Mouse (Mus musculus) urinary bladder, postnatal 10 days (tissue): ENCODE measurements around the gene Atp5c1.

Experiments used
- DNase-seq: peaks from one replicate; pipeline ENCODE4 v3.0.0; 2022; ENCODE audit warnings: low spot score

The Atp5c1 gene

DNA sequence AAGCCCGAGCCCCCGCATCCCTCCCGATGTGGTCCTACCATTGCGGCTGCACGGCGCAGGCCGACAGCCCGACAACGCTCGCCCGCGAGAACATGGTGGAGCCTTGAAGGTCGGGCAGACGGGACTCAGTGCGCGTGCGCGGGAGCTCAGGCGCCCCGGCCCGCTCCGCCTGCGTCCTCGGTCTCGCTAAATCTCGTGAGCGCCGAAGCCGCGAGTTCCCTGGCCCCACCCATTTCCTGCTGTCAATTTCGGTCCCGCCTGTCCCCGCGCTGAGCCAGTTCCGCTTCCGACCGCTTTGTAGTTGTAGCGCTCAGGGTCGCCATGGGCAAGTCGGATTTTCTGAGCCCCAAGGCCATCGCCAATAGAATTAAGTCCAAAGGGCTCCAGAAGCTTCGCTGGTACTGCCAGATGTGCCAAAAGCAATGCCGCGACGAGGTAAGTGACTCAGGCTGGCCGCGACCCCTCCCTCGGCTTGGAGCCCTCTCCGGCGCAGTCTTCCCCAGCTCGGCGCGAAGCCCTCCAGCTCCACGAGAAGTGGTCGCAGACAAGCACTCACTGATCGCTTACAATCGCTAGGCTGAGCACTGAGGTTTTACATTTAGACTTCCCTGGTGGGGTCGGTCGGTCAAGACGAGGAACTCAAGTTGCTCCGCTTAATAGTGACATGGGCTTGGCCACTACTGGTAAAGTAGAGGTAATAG is at the start of gene Atp5c1, which contains the start of gene Kin:
TSS of gene Atp5c1 (minus strand) at position 201 of the 701 bp plus-strand sequence.
TSS of gene Kin (plus strand) at position 284 of the 701 bp plus-strand sequence.
- DNase-seq = peak; percentile 88

DNA sequence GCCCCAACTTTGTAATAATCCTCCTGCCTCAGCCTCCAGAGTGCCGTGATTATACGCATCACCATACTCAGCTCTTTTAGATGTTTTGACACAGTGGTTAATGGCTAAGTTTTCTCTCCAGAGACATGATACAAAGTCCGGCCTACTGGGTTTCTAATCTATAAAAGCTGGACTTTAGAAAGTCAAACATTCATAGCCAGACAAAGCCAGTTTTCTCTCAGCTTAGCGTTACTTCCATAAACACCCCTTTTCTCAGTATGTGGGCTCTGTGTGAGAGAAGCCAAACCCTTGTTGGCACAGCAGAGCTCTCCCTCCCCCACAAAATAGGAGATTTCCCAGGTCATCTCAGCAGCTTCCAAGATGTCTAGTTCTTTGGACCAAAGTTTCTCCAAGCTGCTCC is 48.3 kb upstream of the Atp5c1 start:
- no peak for DNase-seq

DNA sequence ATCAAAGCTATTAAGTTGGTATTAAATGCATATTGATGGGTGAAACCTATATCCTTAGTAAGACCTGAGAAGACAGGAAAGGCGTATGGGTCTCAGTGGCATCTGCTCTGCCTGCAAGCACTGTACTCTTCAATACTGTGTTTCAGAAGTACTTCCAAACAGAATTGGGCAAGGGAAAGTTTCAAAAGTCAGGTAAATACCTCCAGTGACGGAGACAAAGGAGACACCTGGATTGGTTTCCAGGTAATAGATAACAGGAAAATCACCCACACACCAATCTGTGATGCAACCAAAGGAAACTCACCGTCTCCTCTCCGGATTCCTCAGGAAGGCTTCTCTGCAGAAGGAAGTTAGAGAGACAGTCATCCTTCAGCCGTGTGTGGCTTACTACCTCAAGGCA is 47.2 kb upstream of the Atp5c1 start:
- DNase-seq = no peak

DNA sequence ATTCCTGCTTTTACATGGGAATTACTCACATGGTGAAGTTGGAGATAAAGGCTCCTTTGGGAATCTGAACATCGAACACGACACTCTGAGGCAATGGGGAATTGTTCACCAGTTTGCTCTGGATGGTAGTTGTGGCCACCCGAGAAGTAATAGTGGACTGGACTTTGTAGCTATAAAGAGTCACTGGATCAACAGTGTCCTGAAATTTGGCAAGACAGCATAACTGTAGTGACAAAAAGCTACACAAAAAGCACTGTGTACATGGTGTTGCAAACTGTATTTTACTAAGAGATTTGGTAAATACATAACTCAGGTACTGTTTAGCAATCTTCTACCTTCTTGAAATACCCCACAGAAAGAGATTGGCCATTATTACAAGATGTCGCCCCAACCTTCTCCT is 45.8 kb upstream of the Atp5c1 start:
- DNase-seq = no peak

DNA sequence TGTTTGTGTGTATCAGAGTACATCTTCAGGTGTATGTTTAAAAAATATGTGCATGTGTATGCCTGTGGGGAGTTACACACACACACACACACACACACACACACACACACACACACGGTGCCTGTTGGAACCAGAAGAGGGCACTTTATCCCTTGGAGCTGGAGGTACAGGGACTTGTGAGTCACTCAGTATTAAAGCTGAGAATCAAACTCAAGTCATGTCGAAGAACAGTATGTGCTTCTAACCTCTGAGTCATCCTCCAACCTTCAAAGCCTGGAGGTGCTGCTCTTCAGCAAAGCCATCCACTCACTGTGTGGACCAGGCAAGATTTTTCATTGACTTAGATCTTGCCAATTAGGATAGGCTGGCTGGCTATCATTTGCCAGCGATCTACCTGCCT is 41.5 kb upstream of the Atp5c1 start:
- DNase-seq = no peak

DNA sequence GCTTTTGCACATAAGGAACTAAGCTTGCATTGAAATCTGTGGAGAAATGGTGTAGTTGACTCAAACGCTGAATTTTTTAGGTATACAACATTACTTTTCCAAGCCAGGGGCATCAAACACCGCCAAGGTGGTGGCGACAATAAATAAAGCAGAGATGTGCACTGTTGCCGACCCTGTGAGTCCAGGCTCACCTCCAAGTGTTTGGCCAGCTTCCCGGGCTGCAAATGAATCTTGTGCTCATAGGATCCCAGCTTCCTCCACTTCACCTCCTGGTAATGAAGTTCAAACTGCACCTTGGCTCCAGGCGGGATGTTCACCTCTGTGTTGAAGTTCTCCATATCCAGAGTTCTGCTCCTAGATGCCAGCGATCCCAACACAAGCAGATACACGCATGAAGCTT is 39.0 kb upstream of the Atp5c1 start:
- no peak for DNase-seq

DNA sequence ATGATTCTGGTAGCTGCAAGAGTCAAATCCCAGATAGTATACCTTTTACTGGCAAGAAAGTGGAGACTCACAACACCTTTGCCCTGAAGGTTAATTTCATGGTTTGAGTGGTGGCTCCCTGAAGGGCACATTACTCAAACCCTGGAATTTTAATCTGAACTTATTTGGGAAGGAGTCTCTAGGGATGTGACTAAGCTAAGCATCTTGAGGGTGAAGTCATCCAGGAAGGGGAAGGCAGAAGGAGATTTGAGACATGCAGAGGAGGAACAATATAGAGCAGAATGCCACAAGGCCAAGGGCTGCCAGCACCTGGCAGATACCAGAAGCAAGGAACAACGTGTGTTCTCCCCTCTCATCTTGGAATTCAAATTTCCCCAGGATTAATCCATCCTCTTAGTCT is 38.4 kb upstream of the Atp5c1 start:
- no peak for DNase-seq

DNA sequence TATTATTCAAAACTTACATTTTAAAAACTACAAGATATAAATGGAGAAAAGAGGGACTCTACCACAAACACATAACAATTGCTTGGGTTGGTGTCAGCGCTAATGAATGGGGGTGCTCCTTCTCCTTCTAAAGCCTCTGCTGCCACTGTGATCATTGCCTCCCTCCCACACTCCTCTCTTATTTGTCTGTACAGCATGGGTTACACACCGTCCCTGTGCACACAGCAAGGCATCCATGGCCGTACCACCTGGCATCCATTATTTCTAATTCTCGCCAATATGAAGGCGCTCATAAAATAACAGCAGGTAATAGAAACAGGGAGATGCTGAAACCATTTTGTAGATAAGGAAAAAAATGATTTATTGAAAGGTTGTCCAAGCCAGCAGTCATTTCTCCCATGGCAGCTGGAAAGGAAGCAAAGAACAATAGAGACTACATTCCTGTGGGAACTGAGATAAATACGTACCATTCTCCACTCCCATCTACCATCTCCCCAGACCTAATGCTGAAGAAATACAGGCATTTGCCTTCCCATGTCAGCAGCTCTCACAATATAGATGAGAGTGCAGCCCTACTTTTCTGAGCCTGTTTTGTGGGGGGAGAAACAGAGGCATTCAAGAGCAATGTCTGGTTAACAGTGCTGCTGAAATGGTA is 28.4 kb upstream of the Atp5c1 start:
- no peak for DNase-seq

DNA sequence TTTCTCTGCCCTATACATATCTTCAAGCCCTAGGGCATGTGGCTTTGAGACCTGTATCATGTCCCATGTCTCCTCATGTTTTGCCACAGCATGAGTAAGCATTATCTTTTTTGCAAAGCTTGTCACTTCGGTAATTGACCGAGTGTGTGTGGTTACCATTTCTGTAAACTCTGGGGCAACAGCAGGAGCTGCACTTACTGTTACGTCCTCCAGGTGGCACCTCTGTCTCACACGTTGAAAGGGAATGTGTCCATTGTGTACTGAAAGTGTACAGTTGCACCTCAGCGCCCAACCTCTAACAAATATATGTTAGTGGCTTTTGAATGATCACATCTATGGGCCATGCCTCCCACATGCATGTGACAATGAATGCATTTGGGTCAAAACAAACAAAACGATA is 20.9 kb upstream of the Atp5c1 start:
- DNase-seq = no peak

DNA sequence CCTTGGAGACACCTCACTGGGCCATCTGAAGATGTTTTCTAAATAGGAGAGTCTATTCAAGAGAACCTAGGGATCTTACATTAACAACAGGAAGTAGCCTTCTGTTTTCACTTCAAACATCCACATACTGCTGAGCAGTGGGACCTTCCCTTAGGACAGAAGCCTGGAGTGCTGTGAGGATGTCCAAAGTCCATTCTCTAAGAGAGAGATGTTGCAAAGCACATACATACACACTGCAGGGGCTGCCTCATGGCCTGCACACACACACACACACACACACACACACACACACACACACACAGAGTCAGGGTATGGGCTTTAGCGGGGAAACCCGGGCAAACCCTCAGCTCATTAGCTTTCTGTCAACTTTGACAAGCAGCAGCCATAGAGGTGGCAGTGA is 20.2 kb upstream of the Atp5c1 start:
- no peak for DNase-seq

DNA sequence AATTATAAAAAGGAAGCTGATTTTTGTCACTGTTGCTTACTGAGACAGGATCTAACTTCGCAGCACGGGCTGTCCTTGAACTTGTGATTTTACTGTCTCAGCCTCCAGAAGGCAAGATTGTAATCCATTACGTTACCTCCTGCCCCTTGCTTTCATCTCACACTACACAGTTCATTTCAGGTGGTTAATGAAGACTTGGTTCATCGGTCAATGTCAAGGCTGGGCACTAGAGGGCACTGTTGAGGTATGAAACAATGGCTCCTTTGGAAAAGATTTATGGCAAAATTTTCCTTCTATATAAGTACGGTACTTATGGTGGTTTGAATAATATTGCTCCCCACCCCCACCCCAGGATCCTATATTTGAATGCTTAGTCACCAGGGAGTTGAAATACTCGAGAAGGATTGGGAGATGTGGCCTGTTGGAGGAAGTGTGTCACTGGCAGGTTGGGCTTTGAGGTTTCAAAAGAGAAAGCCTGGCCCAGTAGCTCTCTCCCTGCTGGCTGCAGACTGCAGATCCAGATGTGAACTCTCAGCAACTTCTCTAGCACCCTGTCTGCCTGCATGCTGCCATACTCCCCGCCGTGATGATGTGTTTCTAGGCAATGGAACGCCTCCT is 18.4 kb upstream of the Atp5c1 start:
- no peak for DNase-seq

DNA sequence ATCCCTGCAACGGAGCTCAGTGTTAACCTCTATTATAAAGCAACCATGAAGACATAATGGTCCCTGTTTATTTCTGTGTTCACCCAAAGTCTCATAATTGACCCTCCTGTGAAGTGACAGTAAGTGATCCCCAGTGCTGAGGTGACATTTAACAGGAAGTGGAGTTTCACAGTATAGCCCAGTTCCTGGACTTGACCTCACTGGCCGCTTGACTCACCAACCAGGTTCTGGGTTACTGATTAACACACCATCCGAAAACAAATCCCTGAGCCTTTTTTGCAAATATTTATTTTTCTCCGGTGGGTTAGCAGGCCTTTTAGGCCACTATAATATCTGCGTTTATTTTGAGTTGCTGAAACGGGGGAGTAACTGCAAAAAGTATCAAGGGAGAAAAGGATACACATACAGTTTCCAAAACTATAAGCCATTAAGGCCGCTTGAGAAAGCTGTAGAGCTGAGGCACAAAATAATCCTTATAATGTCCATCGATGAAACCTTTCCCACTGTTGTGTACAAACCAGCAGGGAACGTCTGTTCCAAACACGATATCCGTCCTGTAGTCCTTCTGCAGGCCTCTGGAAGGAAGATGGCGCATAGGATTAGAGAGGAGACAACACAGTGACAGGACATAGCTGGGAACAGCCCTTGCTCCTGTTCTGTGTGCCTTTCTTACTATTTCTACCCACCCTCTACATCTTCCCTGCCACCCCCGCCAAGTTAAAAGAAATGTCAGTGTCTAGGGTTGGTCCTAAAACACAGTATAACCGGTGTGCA is 14.2 kb upstream of the Atp5c1 start:
- no peak for DNase-seq

DNA sequence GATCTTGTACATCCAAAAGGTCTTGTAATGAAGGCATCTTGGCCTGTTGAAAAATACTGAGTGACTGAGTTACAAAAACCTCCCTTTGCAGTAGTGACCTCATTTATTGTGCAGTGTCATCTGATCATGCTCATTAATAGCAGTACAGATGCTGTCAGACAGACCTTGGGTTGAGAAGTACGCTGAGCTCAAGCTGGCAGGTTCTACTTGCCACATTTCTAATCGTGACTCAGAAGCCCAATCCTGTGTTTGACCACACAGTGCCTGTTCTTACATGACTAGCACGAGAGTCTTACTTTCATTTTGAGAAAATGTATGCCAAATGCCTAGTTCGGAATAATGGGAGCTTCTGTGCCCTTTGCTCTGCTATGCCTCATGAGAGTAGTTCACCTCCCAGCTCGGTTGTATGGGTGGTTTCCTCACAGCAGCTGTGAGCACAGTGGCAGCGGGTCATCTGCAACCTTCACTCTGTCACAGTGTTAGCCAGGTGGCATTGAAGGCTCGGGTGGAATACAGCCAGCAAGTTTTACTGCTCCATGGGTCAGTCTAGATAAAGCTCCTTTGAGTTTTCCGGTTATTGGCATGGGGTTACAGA is 7.0 kb upstream of the Atp5c1 start:
- DNase-seq = no peak

DNA sequence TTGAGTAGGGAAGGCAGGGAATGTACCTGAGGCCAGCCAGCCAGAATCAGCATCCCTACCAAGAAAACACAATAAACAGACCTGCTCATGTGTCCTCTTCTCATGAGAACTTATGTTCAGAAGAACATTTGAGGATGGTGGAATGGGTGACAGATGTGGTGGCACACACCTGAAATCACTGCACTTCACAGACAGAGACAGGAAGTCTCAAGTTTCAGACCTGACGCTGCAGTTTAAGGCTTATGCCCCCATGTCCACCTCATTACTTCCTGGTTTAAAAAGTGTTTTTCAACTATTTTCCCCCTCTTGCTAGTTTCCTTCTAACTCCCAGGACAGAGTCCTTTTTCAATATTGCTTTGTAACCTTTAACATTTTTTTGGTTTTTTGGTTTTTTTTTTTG is 2.4 kb upstream of the Atp5c1 start:
- DNase-seq = no peak

DNA sequence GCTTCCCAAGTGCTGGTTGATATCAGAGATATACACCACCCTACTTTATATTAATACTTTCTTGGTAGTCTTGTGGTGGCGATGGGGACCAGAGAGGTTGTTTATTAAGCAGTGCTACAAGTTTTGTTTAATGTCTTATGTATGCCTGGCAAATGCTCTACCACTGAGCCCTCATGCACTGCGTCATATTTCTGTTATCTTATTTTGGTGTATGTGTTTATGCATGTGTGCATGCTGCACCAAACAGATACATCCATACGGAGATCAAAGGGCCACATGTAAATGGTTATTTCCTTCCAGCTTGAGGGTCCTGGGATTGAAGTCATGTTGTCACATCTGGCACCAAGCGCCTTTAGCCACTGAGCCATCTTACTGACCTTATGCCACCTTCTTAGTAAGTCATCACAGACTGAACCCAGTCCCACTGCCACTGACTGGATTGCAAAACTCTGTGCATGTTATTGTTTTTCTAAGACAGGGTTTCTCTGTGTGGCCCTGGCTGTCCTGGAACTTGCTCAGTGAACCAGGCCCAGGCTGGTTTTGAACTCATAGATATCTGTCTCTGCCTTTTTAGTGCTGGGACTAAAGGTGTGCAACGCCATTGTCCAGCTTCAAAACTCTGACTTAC is 1.3 kb upstream of the Atp5c1 start:
- no peak for DNase-seq

DNA sequence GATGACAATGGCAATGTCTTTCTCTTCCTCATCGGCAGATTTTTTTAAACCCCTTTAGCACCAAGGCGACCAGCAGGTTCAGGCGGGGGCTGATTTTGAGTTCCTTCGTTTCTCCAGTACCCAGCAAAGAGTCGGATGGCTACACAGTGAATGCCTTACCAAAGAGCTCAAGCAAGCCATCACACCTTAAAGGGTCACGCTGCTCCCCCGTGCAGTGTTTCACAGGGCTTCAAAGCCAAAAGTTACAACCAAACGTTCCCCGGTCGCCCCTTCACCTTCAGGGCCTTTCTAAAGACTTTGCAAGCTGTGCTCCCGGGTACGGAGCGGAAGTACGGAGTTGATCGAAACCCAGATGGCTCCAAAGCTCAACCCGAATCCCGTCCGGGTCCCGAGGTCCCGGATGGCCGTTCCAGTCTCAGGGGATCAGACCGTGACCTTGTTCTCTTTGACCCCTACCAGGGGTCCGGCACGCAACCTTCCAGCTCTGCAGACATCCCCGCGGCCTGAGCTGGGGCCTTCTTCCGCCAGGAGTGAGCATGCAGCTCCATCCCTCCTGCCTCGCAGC is 483 bp downstream of the Atp5c1 start:
- DNase-seq = no peak

DNA sequence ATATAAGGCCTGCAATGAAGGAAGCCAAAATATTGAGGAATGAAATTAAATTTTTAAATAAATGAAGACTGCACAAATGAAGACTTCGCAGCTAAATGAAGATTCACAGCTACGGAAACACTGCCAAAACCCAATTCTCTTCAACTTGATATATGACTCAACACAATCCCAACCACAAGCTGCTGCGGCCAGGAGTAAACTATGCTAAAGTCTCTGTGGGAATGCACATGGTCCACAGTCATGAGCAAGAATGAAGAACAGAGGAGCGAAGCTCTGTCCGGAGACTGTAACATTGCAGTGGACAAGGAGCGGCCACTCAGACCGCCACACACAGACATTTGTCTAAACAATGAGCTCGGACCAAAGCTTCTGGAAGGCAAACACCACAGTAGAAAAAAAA is 3.6 kb downstream of the Atp5c1 start:
- no peak for DNase-seq

DNA sequence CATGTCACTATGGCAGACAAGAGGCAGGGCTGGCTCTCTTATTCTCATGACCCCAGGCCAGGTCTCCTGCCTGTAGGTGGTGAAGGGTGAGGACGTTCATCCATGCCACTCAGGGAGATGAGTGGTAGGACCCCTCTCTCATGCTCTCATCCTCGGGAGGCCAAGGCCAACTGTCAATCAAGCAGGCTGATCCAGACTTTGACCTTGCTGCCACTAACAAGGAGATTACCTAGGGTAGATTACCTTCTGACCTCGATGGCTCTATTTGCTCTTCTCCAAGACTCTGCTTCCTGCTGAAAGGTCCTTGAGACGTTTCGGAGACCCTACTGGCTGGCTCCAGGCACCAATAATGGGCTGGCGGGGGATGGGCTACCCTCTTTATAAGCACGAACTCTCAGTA is 5.8 kb downstream of the Atp5c1 start:
- DNase-seq = no peak

DNA sequence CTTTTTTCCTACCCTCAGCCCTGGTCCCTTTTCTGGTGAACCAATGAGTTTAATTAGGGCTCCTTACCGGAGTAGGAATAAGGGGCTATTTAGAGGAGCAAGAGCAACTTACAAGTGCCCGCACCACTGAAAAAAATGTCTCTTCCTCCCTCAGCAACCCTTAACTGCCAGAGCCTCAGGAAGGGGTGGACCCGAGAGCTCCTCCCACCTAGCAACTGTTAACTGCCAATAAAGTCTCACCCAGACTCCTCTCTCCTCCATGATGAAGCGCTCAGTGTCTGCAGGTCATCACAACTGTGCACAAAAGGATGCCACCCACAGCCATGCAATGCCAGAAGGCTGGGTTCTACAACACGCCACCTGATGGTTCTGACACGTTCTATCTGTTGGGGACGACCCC is 8.6 kb downstream of the Atp5c1 start:
- no peak for DNase-seq

DNA sequence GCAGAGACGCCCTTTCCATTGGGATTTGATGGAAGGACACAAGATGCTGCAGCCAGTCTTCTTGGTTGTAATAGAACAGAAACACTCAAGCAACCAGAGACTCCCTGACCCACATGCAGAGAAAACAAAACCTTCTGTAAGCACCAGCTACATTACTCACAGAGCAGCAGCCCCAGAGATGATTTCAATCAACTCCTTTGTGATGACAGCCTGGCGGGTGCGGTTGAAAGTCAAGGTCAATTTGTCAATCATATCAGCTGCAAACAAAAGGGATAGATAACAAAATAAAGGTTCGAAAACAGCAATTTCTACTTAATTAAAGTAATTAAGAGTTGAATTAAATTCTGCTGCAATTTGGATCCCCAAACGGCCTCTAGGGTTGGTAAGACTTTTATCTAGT is 21.5 kb downstream of the Atp5c1 start:
- DNase-seq = no peak

DNA sequence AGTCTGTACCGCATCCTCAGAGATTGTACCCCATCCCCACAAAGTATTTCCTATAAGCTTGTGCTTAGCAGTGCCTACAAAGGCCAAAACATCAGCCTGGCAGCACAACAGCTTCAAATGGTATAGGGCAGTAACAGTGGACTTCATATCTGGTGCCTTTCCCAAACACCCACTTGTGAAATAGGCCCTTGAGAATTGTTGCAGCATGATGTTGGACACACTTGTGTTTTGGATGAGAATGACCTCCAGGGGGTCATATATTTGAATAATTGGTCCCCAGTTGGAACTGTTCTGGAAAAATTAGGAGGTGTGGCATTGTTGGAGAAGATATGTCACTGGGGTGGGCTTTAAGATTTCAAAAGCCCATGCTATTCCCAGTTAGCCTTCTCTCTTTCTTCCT is 28.3 kb downstream of the Atp5c1 start:
- no peak for DNase-seq

DNA sequence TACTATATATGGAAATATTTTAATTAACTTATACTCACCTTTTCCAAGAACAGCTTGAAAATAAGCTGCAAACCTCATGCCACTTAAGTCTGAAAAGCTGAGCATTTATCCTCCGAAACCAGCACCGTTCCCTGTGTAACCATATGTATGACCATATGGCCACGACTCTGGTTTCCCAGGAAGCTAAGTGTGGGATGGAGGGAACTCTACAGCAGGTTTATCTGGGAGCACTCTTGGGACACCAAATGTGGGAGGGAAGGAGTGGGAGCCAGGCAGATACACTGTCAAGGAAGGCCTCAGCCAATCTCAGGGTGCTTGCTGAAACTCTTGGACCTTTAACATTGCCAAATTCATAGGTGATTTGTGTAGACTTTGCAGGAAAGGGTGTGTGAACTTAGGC is 29.4 kb downstream of the Atp5c1 start:
- no peak for DNase-seq
